Mouse (Mus musculus) midbrain, embryonic 13.5 days (tissue): ENCODE measurements at regions not wholly inside any gene's neighbourhood (a gene's known extent, or its start where the extent isn't known, plus 50 kb on each side); places are given as distances from the start of the nearest gene placed in this dataset.
A peak's percentile ranks its signal among the peaks of the same experiment; 100 is the strongest.

Source experiments
- ATAC-seq: fragments of 200-750 bp; cut with Nextera tagmentation; 2 replicates; pipeline ENCODE4 v1.8.0; 2017; ENCODE audit warnings: mild to moderate bottlenecking, moderate TSS enrichment, moderate library complexity
- H3K27ac ChIP-seq: fragments of 300-500 bp; sonication (generic); 2 replicates; pipeline ENCODE4 v1.5.1; 2015; ENCODE audit warnings: inconsistent platforms, mild to moderate bottlenecking, moderate library complexity
- H3K27me3 ChIP-seq: fragments of 300-500 bp; sonication (generic); 2 replicates; pipeline ENCODE4 v1.6.1; 2015; ENCODE audit warnings: mild to moderate bottlenecking, inconsistent platforms
- H3K36me3 ChIP-seq: fragments of 300-500 bp; sonication (generic); 2 replicates; pipeline ENCODE4 v1.6.1; 2015; ENCODE audit warnings: mild to moderate bottlenecking, inconsistent platforms
- H3K4me1 ChIP-seq: fragments of 300-500 bp; sonication (generic); replicated peaks from 2 replicates; pipeline ENCODE4 v1.6.1; 2015; ENCODE audit warnings: inconsistent platforms
- H3K4me2 ChIP-seq: fragments of 300-500 bp; sonication (generic); replicated peaks from 2 replicates; pipeline ENCODE4 v1.6.1; 2015; ENCODE audit warnings: moderate library complexity, mild to moderate bottlenecking, inconsistent platforms
- H3K4me3 ChIP-seq: fragments of 300-500 bp; sonication (generic); replicated peaks from 2 replicates; pipeline ENCODE4 v1.5.1; 2015; ENCODE audit warnings: mild to moderate bottlenecking, inconsistent platforms
- H3K9ac ChIP-seq: fragments of 300-500 bp; sonication (generic); replicated peaks from 2 replicates; pipeline ENCODE4 v1.6.1; 2015; ENCODE audit warnings: mild to moderate bottlenecking, inconsistent platforms
- H3K9me3 ChIP-seq: fragments of 300-500 bp; sonication (generic); 2 replicates; pipeline ENCODE4 v1.6.1; 2016; ENCODE audit warnings: mild to moderate bottlenecking, inconsistent platforms
- WGBS: fragments of 180-500 bp; shearing (Covaris S2); methylation state at CpG from one replicate; pipeline ENCODE4 v1.1.7; 2015; 5-methylcytosine and 5-hydroxymethylcytosine counted together

DNA sequence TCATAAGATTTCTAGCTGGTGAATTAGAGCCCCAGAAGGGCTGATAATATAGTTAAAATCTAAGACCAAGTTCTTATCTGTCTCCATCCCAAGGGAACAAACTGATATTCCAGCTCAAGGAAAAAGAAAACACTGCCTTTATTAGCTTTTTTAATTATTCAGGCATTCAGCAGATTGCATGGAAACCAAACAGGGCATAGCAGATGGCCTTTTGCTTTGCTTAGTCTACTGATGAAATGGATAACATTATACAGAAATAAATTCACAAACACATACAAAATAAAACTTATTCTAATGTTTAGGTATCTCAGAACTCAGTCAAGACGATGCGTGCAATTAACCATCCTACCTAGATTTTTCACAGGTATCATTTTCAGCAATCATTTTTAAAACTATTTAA is 198.9 kb downstream of the Isl1 start:
- no peak overlapping the region for H3K4me3 ChIP-seq

GRCm38 (mm10) chr13:116087541-116088308 is 221.8 kb downstream of the Isl1 start:
- Histone ChIP-seq H3K27ac (no peak overlapping the region), H3K36me3 (no peaks in the 10 kb centered on the region), H3K4me2 (no peak overlapping the region), H3K27me3 (no peaks in the 10 kb centered on the region), H3K9ac (no peak overlapping the region), H3K4me3 (no peak overlapping the region), H3K4me1 (no peaks in the 10 kb centered on the region), H3K9me3 (no peaks in the 10 kb centered on the region)
- WGBS = 51% methylated on average over 4 of the region's 4 CpGs
- ATAC-seq = peak; percentile 91

More for the DNA sequence above, 198.9 kb downstream of the Isl1 start:
- no peaks in the 10 kb centered on the region for H3K4me1 ChIP-seq
- no peak overlapping the region for H3K9ac ChIP-seq
- no peaks in the 10 kb centered on the region for H3K9me3 ChIP-seq
- no peaks in the 10 kb centered on the region for H3K27me3 ChIP-seq
- no peaks in the 10 kb centered on the region for H3K36me3 ChIP-seq
- H3K4me2 ChIP-seq = no peak overlapping the region
- no peak for ATAC-seq
- 94% methylated on average over 2 of the region's 2 CpGs for WGBS
- H3K27ac ChIP-seq = no peak overlapping the region

DNA sequence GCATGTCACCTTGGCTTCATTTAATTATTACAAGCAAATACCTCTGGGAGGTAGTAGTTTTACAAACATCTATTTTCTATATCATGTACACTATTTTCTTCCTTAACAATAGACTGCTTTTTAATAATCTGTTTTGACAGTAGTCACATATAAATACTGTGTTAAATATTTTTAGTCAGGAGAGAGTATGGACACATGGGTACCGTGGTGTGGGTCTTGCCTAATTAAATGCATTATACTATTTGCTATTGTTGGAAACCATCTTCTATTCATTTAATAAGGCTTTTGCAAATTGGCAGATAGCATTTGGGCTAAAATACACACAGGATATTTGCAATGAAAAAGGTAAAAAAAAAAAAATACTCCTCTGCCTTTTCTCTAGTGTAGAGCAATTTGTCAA is 222.3 kb downstream of the Isl1 start:
- peak; percentile 45 for ATAC-seq
- Histone ChIP-seq H3K27ac (no peak overlapping the region), H3K27me3 (no peaks in the 10 kb centered on the region), H3K4me1 (no peaks in the 10 kb centered on the region), H3K4me3 (no peak overlapping the region), H3K9me3 (no peaks in the 10 kb centered on the region), H3K36me3 (no peaks in the 10 kb centered on the region), H3K4me2 (no peak overlapping the region), H3K9ac (no peak overlapping the region)
- WGBS = 58% methylated on average over 1 of the region's 1 CpGs

DNA sequence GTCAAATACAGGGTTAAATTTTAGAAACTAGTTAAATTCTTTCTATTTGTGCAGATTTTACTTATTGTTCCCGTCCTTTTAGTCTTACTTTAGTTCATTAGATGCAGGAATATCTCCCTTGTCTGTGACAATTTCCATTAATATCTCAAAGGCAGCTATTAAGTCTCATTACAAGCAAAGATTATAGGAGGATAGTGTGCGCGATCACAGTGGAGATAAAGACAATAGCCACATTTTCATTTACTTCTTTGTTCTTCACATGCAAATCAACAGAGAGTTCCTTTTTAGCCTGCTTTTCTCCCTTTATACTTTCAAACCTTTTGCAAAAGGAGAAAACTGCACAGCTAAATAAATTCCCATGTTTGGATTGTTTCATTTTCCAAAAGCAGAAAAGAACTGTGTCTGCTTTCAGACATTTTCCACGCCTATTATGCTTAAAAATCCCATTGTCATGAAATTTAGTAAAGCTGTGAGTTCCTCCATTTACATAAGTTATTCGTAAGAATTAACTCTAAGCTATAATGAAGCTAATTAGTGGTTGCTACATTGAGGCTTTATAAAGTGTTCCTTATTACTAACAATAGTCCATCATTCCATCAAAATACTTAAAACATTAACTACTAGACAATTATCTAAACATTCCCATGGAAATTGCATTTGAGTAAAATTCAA is 252.4 kb downstream of the Isl1 start:
- Histone ChIP-seq H3K36me3 (no peaks in the 10 kb centered on the region), H3K4me3 (no peak overlapping the region), H3K27me3 (no peaks in the 10 kb centered on the region), H3K4me2 (no peak overlapping the region), H3K9ac (no peak overlapping the region), H3K9me3 (no peaks in the 10 kb centered on the region), H3K4me1 (no peaks in the 10 kb centered on the region; the same call in 1 of the 2 replicates), H3K27ac (no peak overlapping the region)
- ATAC-seq = no peak
- WGBS = 53% methylated on average over 5 of the region's 5 CpGs

GRCm38 (mm10) chr13:116056112-116056652 is 253.3 kb downstream of the Isl1 start:
- H3K27me3 ChIP-seq = no peaks in the 10 kb centered on the region
- 79% methylated on average over 3 of the region's 3 CpGs for WGBS
- no peaks in the 10 kb centered on the region for H3K9me3 ChIP-seq
- H3K9ac ChIP-seq = no peak overlapping the region
- H3K4me1 ChIP-seq = no peaks in the 10 kb centered on the region; the same call in 1 of the 2 replicates
- no peak for ATAC-seq
- H3K27ac ChIP-seq = no peak overlapping the region
- H3K4me2 ChIP-seq = no peak overlapping the region
- H3K4me3 ChIP-seq = no peak overlapping the region
- H3K36me3 ChIP-seq = no peaks in the 10 kb centered on the region

- H3K9me3 ChIP-seq = no peaks in the 10 kb centered on the region
- H3K4me1 ChIP-seq = no peaks in the 10 kb centered on the region
- no peak overlapping the region for H3K4me2 ChIP-seq
- H3K9ac ChIP-seq = no peak overlapping the region
- no peaks in the 10 kb centered on the region for H3K36me3 ChIP-seq
- no peak overlapping the region for H3K4me3 ChIP-seq
- H3K27me3 ChIP-seq = no peaks in the 10 kb centered on the region
- WGBS = 79% methylated on average over 4 of the region's 4 CpGs
- no peak for ATAC-seq
- no peak overlapping the region for H3K27ac ChIP-seq
Observed at GRCm38 (mm10) chr13:116036166-116036565, 273.3 kb downstream of the Isl1 start.

DNA sequence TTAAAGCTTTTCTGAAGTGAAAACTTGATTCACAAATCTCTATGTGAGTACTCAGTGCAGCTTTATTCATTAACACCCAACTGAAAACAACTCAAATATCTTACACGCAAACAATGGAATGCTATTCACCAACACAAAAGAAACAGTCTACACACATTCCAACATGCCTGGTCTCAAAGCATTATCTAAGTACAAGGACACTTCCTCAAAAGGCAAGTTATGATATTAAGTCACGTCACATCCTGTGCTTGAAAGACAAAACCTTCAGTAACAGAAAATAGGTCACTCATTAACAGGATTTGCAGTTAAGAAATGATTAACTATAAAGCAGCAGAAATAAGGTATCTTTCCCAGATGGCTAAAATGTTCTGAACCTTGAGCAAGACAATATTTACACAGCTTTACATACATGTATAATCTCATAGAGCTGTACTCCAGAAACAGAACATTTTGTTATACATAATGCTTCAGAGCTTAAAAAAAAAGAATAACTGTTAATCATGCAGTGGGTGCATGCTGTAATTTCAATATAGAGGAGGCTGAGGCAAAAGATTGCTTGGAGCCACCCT is 279.3 kb downstream of the Isl1 start:
- 84% methylated on average over 2 of the region's 2 CpGs for WGBS
- no peak overlapping the region for H3K4me3 ChIP-seq
- H3K27ac ChIP-seq = no peak overlapping the region
- H3K4me2 ChIP-seq = no peak overlapping the region
- no peaks in the 10 kb centered on the region for H3K27me3 ChIP-seq
- H3K9ac ChIP-seq = no peak overlapping the region
- no peak for ATAC-seq
- H3K9me3 ChIP-seq = no peaks in the 10 kb centered on the region
- H3K36me3 ChIP-seq = no peaks in the 10 kb centered on the region
- no peaks in the 10 kb centered on the region for H3K4me1 ChIP-seq

GRCm38 (mm10) chr13:116028583-116028982 is 280.9 kb downstream of the Isl1 start:
- ATAC-seq = no peak
- WGBS = 88% methylated on average over 2 of the region's 2 CpGs
- no peaks in the 10 kb centered on the region for H3K4me1 ChIP-seq
- no peaks in the 10 kb centered on the region for H3K9me3 ChIP-seq
- H3K4me3 ChIP-seq = no peak overlapping the region
- no peak overlapping the region for H3K9ac ChIP-seq
- no peaks in the 10 kb centered on the region for H3K36me3 ChIP-seq
- no peak overlapping the region for H3K27ac ChIP-seq
- H3K4me2 ChIP-seq = no peak overlapping the region
- H3K27me3 ChIP-seq = no peaks in the 10 kb centered on the region

GRCm38 (mm10) chr13:116027147-116027546 is 282.3 kb downstream of the Isl1 start:
- no peak overlapping the region for H3K4me3 ChIP-seq
- H3K4me2 ChIP-seq = no peak overlapping the region
- no peaks in the 10 kb centered on the region for H3K9me3 ChIP-seq
- H3K27me3 ChIP-seq = no peaks in the 10 kb centered on the region
- 0 out of 2 replicates have a peak, but pooled peaks have one; percentile 50 for ATAC-seq
- H3K36me3 ChIP-seq = no peaks in the 10 kb centered on the region
- no peaks in the 10 kb centered on the region for H3K4me1 ChIP-seq
- H3K9ac ChIP-seq = no peak overlapping the region
- 74% methylated on average over 2 of the region's 2 CpGs for WGBS
- no peak overlapping the region for H3K27ac ChIP-seq

- 76% methylated on average over 5 of the region's 5 CpGs for WGBS
- no peak overlapping the region for H3K27ac ChIP-seq
- no peaks in the 10 kb centered on the region for H3K9me3 ChIP-seq
- no peaks in the 10 kb centered on the region for H3K4me1 ChIP-seq
- H3K36me3 ChIP-seq = no peaks in the 10 kb centered on the region
- H3K4me3 ChIP-seq = no peak overlapping the region
- H3K4me2 ChIP-seq = no peak overlapping the region
- ATAC-seq = no peak
- no peaks in the 10 kb centered on the region for H3K27me3 ChIP-seq
- H3K9ac ChIP-seq = no peak overlapping the region
Observed at GRCm38 (mm10) chr13:116017886-116018285, 291.6 kb downstream of the Isl1 start.

- no peak overlapping the region for H3K27ac ChIP-seq
- no peaks in the 10 kb centered on the region for H3K9me3 ChIP-seq
- H3K9ac ChIP-seq = no peak overlapping the region
- no peak overlapping the region for H3K4me3 ChIP-seq
- 75% methylated on average over 1 of the region's 1 CpGs for WGBS
- no peak overlapping the region for H3K4me2 ChIP-seq
- ATAC-seq = no peak
- H3K27me3 ChIP-seq = no peaks in the 10 kb centered on the region
- no peaks in the 10 kb centered on the region for H3K4me1 ChIP-seq
- no peaks in the 10 kb centered on the region for H3K36me3 ChIP-seq
Observed at GRCm38 (mm10) chr13:116003733-116004132, 305.8 kb downstream of the Isl1 start.

GRCm38 (mm10) chr13:116002391-116002899 is 307.0 kb downstream of the Isl1 start:
- Histone ChIP-seq H3K27me3 (no peaks in the 10 kb centered on the region), H3K4me2 (no peak overlapping the region)

More at GRCm38 (mm10) chr13:116002391-116002899, 307.0 kb downstream of the Isl1 start:
- Histone ChIP-seq H3K9me3 (no peaks in the 10 kb centered on the region), H3K27ac (no peak overlapping the region), H3K4me3 (no peak overlapping the region), H3K9ac (no peak overlapping the region), H3K4me1 (no peaks in the 10 kb centered on the region), H3K36me3 (no peaks in the 10 kb centered on the region)
- ATAC-seq = no peak
- WGBS = 73% methylated on average over 4 of the region's 4 CpGs
